Mouse (Mus musculus): ENCODE results near the gene Zfp42. TPM values are rescaled to one million over a fixed set of nuclear protein-coding genes. Genes with fewer than 3 reads are reported as not detected.
"Not testable (repeated sequence)": the region's sequence is repeated elsewhere in the genome, so short reads cannot be mapped to it uniquely, and the experiment has no call there.

Zfp42 gene
- not detected for polyA plus RNA-seq (2017; shearing (Covaris generic))

DNA sequence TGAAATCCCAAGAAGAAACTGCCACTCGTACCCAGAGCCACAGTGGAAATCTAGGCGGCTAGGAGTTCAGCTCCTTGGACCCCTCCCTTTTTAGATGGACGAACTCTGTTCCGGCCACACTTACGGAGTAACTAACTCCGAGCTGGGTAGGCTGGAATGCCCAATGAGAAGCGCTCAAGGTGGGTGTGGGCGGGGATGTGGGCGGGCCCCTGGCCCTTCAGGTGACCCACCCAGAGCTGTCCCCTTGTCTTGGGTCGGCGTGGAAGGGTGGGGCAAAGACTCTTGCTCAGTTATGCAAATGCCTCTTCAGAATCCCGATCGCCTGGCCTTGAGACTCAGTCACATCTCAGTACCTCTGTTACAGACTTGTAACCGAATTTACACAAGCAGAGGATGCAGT, at the start of gene Zfp42:
Zfp42 (minus strand) TSS at position 85 of the 400 bp plus-strand sequence.
- no peak for ATAC-seq

DNA sequence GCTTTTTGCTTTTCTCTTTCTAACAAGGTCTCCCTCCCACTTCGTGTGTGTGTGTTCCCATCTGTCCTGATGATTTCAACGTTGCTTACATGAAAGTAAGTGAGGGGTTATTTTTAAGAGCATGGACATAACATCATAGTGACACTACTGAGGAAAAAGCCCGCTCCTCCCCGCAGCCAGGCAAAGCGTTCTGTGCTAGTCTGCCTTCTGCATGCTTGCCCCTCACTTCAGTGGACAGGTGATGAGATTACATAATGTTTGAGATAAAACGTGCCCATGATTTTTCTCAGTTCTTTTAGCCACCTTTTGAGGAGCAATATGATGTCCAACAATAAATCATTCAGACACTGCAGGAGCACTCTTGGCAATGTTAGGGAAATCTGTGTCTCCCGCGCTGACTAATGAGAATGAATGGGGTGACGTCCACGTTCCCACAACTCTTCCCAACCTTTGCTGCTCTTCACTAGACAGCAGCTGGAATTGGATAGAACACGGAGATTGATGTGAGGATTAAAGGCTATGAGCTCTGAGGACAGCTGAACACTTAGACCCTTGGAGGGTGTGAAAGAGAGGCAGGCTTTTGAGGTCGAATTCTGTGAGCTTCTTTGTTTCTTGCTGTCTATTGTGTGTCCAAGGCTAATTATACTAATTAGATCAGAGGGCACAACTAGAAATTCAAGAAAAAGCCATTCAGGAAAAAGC, 49.4 kb upstream of the Zfp42 start:
- ATAC-seq, result no peak

DNA sequence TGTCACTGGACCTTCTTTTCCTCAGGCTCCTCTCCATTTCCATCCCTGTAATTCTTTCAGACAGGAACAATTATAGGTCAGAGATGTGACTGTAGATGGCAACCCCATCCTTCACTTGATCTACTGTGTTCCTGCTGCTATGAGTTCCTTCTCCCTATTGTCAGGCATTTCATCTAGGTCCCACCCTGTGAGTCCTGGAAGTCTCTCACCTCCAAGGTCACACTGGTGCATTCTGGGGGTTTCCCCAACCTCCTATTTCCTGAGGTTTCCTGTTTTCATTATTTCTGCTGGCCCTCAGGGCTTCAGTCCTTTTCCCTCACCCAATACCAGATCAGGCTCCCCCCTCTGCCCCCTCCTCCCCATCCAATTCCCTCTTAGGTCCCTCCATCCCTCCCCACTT, 45.5 kb upstream of the Zfp42 start:
- not testable (repeated sequence) for ATAC-seq

DNA sequence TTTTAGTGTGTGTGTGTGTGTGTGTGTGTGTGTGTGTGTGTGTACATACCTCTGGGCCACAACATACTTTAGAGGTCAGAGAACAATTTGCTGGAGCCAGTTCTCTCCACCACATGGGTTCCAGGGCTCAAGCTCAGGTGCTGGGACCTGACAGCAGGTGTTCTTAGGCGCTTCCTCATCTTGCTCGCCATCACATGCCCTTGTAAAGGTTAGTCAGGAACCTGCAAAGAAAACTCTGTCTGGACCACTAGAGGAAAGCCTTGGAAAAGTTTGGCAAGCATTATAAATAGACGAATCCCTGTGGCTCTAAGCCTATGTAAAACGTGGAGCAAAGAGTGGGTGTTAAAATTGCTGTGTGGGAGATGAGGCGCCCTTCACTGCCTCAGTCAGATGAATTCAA, 31.8 kb upstream of the Zfp42 start:
- ATAC-seq, result no peak

DNA sequence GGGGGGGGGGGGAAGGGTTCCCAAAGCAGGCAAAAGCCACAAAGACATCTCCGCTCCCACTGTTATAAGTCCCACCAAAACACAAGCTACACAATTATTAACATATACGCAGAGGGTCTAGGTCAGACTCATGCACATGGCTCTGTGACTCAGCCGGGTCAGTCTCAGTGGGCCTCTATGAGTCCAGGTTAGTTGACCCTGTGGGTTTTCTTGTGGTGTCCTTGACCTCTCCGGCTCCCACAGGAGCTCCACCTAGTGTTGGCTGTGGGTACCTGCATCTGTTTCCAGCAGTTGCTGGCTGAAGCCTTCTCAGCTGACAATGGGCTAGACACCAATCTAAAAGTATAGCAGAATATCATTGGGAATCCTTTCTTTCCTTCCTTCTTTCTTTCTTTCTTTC, 26.7 kb upstream of the Zfp42 start:
- ATAC-seq, result no peak

DNA sequence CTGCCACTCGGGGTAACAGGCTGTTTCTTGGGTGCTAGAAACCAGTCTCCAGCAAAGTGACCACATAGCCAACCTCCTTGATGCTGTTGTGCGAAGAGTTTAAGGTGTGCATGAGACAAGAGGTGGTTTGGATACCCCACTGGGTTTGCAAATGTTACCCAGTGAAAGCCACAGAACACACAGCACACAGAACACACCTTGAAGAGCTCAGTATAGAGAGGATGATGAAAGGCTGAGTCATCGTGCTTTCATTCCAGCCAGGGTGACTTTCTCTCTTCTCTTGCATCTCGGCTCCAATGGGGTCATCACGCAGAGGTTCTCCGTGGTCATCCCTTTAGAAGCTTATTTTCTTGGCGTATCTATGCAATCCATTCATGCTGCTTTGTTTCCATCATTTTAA, 24.9 kb upstream of the Zfp42 start:
- no peak for ATAC-seq

DNA sequence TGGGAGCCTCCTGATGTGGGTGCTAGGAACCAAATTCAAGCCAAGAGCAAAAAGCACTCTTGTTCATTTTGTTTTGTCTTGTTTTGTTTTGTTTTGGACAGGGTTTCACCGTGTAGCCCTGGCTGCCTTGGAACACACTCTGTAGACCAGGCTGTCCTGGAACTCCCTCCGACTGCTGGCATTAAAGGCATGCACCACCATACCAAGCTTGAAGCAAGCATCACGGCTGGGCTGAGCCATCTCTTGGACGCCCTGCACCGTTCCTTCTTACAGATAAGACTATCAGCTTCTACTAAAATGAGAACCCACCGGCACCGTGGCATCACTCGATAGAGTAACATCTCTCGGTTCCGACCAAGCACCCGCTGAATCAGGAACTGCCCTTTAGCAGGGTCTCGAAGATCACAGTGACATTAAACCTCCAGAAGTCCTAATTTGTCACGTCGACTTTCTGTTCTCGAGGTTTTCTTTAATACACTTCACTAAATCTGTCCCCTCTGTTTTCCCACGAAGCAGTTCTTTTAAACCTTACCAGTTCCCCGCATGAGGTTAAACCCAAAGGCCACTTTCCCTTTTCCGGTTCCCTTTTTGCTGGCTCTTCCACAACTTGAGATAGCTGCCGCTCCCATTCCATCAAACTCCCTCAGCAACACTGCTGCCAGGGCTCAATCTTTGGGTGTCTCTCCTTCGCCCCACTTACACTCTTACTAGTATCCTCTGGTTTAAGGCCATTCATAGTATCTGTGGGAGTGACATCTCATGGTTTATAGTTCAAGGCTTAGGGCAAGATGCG, 23.3 kb upstream of the Zfp42 start:
- ATAC-seq, result no peak

DNA sequence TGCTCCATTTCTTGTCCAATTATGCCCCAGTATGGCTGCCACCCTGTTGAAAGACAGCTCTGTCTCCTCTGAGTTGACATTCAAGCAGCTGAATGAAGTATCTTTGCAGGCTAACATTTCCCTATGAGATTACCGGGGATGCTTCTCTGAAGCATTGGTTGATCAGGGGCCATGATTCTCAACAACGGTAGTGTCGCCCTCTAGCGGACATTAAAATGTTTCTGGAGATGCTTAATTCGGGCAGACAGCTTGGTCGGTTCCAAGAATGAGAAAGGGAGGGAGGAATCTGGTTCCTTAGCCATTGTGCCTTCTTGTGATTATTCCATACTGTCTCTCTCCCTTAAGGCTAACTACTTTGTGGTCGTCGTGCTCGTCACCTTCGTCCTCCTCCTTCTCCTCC, 21.9 kb upstream of the Zfp42 start:
- no peak for ATAC-seq

DNA sequence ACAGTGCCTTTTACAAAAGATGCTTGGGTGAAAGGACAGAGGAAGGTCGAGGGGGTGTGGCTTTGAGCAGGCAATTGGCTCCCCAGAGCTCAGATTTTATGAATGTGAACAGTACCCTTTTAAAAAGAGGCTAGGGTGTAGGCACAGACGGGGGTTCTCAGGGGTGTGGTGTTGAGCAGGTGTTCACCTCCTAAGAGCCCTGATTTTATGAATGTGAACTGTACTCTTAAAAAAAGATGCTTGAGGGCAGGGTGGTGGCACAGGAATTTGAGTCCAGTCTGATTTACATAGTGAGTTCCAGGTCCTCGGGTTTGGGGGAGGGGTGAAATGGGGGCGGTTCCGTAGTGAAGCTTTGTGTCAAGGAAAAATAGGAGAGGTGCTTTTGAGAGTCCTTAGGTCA, 14.0 kb upstream of the Zfp42 start:
- no peak for ATAC-seq

DNA sequence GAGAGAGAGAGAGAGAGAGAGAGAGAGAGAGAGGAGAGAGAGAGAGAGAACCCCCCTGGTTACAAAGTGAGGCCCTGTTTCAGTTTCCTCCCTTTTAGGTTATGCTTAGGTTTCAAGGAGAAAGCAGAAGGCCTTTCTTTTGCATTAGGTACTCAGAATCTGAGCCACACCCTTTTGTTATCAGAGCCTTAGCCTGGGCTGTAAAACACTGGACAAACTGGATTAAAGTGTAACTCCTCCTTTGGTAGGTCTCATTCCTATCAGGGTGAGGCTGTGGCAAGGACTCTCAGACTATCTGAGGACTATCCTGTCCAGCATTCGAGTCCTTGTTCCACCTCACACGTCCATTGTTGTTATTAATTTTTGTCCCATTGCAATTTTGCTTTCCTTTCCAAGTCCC, 1.4 kb upstream of the Zfp42 start:
- ATAC-seq, result no peak

DNA sequence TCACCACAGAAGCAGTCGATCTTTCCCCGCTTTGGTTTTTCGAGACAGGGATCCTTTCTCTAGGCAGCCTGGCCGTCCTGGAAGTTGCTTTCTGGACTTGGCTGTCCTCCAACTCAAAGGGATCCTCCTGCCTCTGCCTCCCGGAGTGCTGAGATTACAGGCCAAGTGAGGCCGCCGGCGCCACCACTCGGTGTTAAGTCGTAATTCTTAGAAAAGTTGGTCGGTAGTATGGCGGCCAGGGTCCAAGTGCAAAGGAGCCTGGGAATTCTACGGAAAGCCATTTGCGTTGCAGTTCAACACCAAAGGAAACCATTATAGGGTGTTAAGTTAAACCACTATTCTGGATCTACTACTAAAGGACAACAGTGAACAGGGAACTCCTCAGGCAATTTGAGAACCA, 1.1 kb downstream of the Zfp42 start:
- no peak for ATAC-seq

DNA sequence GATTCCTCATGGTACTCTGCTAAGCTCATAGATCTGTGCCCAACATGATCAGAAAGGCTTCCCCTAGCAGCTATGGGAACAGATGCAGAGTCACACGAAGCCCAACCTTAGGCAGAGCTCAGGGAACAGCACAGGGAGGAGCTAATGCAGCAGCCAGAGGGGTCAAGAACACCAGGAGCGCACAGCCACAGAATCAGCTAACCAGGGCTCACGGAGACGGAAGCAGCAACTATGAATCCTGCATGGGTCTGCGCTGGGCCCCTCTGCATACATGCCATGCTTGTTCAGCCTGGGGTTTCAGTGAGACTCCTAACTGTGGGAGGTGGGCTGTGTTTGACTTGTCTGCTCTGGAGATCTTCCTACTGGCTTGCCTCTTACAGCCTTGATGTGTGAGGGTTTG, 7.0 kb downstream of the Zfp42 start:
- no peak for ATAC-seq

DNA sequence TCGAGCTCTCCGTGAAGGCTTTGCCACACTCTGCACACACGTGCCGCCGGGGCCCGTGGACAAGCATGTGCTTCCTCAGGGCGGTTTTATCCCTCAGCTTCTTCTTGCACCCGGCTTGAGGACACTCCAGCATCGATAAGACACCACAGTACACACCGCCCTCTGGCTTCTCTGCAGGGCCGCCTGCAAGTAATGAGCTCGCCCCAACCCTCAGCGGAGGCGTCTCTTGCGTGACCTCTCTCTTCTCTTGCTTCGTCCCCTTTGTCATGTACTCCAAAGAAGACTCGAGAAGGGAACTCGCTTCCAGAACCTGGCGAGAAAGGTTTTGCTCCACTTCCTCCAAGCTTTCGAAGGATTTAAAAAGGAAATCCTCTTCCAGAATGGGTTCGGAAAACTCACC, 11.0 kb downstream of the Zfp42 start:
- ATAC-seq, result no peak

DNA sequence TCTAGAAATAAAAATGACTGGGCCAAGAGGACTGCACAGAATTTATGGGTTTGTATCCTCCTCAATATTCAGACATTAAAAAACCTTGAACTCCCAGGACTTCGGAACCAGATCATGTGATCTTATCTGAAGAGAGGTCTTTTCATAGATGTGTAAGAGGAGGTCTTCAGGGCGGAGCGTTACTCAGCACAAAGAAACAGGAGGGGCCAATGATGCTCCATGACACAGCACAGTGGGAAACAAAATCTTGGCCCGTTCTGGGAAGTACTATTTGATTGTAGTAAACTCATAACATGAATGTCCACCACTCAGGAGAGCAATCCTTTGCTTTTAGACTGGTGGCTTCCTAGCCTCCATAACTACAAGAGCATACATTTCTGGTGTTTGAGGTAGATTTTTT, 12.6 kb downstream of the Zfp42 start:
- no peak for ATAC-seq

DNA sequence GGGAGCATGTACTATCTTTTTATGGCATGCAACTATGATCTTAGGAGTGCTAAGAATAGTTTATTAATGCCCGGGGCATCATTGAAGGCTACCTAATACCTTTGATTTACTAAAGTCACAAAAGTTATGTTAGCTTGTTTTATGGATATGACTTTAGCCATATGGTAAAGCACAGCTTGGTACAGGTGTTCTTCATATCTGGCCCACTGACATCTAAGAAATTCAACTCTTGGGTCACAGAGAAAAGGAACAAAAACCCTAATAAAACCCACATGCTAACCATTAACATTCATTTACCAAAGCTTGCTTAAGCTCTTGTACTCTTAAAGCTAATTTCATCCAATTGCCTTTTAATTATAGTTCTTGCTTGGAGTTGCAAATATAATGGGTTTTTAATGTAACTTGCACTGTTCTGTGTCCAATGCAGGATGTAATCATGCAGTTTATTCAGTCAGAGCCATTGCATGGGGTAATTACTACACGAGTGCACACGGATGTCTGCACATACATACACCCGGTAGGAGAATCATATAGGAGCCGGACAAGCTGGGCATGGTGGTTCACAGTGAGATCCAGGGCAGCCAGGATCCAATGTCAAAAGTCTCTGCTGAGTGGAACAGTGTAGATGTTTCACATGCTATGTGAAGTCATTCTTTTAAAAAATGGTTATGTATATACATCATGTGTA, 16.2 kb downstream of the Zfp42 start:
- ATAC-seq, result no peak

DNA sequence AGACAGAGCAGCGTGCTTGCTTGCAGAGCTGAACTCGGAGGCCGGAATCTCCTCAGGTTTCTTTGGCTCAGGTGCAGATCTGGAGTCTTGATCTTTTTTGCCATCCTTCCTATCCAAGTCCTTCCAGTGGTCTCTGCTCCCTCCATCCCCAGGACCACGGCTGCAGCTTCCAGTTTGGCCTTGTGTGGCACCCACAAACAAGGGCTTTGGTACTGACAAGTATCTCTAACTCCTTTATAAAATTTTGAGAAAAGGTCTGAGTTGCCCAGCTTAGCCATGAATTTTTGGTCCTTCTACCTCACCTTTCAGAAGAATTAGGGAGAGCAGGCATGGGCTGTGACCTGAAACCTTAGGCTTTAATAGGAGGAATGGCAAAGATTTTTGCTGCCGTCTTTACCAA, 17.0 kb downstream of the Zfp42 start:
- ATAC-seq, result no peak

DNA sequence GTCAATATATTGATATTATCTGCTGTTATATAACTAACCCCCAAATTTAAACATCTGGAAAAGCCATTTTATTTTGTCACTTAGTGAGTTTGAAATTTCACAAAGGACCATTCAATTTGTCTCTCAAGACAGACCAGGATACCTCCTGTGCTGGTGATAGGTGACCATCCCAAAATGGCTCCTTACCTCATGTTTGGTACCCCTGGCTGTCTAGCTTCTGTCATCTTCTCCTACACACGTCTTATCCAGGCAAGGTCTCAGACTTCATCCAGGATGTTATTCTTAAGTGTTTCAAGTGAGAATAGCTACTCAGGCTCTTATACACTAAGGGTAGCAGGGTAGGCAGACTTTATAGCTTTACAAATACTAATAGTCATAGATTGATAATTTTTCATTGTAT, 17.9 kb downstream of the Zfp42 start:
- no peak for ATAC-seq

DNA sequence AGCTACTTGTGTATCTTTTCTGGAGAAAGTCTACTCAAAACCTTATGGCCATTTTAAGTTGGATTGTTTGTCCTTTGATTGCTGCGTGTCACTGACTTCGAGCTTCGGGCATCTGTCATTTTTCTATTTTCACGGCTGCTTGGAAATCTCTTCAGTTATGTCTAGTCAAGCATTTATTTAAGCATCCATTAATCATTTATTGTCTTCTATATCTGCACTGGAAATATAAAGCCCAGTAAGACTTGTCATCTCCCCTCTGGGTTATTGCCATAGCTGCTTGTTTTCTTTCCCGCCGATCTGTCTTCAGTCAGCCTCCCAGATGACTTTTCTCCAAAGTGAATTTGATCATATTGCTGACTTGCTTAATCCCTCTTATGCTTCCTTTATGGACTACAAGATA, 19.3 kb downstream of the Zfp42 start:
- ATAC-seq, result no peak

DNA sequence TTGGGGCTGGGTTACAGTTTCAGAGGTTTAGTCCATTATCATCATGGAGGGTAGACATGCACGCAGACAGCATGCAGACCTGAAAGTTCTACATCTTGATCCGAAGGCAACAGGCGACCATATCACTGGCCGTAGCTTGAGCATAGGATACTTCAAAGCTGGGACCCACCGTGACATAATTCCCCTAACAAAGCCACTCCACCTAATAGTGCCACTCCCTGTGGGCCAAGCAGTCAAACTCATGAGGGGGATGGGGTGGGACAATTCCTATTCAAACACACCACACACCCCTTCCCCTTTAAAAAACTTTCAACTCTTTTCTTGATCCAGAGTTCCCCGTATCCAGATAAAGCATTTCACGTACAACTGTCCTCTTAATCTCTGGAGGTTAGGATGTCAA, 23.5 kb downstream of the Zfp42 start:
- no peak for ATAC-seq

DNA sequence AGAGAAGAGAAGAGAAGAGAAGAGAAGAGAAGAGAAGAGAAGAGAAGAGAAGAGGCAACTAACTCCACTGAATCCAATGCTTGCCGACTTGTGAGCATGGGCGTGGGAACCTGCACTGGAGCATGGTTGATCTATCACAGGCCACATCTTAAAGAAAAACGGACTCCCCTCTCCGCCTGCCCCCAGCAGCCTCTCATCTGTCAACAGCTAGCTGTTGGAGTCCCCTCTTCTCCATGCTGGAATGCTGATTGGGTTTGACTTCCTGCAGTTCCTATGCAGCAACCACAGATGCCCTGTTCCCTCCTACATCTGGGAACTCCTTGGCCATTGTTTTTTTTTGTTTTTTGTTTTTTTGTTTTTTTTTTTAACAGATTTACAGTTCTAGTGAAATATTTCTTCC, 28.4 kb downstream of the Zfp42 start:
- no peak for ATAC-seq

DNA sequence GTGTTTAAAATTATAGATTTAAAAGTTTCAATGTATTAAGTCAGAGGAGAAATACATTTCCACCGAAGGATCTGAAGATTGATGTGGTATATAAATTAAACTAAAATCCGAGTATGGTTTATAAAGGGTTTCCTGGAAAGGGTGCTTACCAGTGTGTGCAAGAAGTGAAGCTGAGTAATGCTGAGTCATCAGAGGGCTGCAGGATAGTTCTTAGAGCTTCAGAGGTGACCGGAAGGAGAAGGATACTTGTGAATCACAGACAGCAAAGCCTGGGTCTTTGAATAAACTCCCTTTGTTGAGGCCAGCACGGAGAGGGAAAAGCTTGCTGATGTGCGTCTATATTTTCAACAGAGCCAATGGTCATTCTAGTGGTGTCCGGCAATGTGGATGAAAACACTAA, 45.8 kb downstream of the Zfp42 start:
- no peak for ATAC-seq

DNA sequence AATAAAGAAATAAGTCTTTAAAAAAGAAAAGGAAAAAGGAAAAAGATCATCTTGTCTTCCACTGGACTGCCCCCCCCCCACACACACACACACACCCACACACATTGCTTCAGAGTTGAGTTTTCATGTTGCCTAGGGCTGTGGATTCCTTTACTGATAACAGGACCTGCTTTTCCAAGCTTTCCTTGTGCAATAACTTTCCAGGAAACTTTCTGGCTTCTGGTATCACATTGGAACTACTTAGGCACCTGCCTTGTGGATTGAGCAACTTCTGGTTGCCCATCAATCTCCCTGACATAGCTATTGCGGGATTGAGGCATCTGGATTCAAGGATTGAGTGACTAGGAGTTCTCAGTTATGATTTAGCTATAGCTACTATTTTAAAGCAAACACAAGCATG, 48.9 kb downstream of the Zfp42 start:
- no peak for ATAC-seq

DNA sequence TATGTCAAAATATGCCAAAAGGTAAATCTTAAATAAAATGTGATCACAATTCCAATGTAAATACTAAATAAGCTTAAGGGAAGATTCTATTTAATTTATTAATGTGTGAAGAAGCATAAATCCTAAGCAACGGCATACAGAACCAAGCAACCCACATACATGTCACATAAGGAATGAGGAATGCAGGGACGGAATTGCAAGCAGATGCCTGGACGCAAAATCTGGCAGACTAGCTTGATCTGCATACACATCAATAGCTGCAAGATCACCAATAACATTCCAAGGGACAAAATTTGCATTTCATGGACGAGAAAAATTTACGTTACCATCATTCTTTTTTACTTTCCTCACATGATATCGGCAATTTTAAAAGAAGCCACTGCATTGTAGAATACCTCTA, 51.1 kb downstream of the Zfp42 start:
- no peak for ATAC-seq

DNA sequence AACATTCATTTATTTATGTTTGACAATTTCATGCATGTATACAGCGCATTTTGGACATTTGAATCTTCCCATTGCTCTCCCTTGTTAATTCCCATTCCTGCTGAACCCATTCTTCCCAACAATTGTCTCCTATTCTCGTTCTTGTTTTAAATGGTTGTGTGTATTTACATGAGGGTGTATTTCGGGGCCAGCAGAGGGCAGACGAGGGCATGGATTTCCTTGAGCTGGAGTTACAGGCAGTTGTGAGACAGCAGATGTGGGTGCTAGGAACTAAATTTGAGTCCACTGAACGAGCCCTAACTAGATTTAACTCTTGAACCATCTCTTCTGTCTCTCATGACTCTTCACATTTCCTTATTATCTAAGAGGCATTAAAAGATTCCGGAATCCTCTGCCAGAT, 55.1 kb downstream of the Zfp42 start:
- no peak for ATAC-seq

Measured in activated CD4-positive, CD25-positive, alpha-beta regulatory T cell, adult 4 months (primary cell).